Mouse (Mus musculus) layer of hippocampus, postnatal 36 days (tissue): ENCODE measurements at regions not wholly inside any gene's neighbourhood (a gene's known extent, or its start where the extent isn't known, plus 50 kb on each side); places are given as distances from the start of the nearest gene placed in this dataset.

Experiments
- DNase-seq, 2 experiments: peaks; one replicate each; pipeline ENCODE4 v3.0.0; 2022

DNA sequence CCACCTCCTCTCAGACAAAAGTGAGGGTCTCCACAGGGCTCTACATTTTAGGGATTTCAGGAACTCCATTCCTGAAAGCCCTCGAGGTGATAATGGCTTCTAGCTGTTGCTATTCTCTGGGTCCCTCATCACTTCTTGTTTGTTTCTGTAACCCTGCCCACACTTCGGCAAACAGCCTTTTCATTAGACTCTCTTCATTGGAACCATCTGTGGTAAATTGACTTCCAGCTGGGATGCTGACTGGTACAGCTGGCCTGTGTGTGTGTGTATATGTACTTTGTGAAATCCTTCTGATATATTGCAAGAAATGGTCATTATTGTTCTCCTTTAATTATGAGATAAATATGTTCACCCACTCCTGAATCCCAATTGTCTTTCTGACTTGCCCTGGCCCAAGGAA lies 50.3 kb downstream of the Gm10192 start:
- no peak for DNase-seq

DNA sequence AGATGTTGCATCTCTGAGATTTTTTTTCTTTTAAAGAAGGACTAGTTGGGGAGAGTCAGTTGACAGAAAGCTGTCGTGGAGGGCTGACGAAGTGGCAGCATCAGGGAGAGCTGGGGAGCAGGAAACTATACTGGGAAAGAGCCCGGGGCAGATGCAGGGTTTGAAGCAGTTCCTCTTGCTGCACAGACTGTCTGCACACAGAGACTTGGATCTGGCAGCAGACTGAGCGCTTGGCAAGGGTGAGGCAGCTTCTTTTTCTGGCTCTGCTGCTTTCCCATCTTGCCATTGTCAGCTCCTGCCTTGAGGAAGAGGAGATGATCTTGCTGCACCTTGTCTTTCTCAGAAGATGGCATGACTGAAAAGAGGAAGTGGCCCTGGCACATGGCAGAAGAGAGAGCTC lies 55.2 kb downstream of the Gm10192 start:
- peak; percentile 31 to 50 for DNase-seq

DNA sequence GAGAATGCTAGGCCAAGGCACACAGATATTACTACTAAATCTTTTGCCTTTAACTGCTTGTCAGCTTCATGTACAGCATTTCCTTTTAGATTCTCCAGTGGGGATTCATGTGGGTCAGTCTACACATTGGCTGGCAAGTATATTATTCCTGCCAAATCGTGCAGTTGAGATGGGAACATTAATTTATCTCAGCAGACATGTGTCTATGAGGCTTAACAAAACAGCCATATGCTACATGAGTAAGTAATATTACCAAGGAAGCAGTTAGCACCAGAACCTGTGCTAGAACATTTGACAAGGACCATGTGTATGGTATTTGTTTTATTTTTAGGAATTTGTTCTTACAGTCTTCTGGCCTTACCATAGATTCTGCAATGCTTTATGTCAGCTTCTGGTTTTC lies 59.1 kb downstream of the Gm10192 start:
- DNase-seq, result no peak

DNA sequence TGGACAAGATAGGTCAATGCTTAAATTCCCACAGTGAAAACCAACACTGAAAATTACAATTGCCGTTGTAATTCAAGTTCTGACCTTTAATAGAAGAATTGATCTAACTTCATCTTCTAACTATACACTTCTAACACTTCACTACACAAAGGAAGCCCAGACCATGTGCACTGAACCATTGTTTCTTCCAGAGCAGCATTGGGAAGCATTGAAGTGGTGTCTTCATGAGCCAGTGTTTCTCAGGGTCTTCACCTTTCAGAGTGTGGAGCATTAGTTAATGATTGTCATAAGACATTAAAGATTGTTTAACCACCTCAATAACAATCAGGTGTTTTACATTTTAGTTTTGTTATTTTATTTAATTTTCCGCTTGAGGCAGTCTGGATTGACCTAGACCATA lies 61.0 kb downstream of the Gm10192 start:
- DNase-seq, result no peak

DNA sequence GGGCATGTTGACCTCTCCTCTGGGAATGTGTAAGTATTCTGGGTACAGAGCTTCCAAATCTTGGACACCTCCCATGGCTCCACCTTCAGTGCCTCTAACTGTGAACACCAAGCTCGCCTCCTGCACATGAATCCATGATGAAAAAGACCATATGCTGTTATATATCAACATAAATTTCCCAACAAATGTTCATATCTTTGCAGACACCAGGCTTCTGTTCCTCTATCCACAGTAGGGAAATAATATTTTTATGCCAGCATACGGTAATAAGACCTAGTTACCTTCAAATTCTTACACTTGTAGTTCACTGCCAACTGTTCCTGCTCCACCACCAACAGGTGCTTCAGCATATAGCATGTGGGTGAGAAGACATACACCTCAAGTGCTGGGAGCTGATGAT lies 63.5 kb downstream of the Gm10192 start:
- DNase-seq, result no peak

DNA sequence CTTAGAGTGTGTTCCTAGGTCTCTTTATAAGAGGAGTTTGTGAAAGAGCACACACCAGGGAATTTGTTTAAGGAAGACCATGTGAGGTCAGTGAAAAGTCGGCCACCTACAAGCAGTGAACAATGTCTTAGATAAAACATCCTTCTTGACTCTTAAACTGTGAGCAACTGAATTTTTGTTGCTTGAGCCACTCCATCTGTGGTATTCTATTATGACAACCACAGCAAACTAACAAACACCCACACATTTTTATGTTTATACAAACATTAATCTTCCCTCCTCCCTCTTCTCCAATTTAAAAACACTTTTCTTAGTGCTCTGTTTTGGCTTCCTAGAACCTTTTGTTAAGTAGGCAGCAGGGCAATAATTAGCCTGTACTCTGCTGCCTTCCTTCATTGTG lies 66.0 kb downstream of the Gm10192 start:
- no peak for DNase-seq

DNA sequence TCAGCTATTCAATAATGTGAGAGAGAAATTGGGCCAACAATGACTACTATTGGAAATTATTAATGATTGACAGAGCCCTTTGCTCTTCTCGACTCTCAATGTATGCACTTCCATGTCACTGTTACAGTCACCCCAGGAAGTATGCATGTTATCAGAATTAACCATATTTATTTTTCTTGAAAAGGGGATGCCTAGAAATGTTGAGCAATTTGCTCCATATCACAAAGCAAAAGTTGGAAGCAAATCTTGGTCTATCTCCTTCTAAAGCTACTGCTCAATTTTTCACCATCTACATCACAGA lies 80.3 kb downstream of the Gm10192 start:
- no peak for DNase-seq

DNA sequence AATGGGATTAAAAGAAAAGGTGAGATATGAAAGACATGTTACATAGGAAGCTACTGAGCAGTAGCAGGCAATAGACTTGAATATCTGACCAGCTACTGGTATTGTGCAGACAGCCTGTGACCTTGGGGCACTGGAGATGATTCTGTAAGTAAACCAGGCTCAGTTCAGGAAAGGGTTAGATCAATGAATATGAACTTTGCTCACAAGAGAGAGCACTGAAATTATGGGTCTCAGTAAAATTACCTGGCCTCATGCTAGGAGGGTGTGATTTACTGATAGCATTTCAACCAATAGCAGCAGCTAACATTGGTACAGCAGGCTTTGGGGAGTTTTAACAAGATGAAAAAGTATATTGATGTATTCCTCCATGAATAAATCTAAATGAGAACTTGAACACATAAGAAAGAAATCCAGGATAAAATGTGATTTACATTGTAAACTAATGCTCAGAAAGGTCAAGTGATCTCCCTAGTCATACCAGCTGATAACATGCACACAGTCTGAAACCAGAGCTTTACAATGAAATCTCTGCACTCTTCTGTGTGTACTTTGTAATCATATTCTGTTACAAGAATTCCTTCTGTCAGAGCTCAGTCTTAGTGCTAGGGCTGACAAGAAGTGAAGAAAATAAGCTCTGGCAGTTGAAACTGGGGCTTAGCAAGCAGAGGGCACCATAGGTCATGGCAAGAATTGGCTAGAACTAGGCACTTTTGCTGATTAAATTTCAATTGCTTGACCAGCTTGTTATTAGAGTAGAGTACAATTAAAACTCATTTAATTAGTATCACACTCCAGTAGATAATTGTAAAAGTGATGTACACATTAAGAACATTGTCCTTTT lies 80.8 kb downstream of the Gm10192 start:
- no peak for DNase-seq

DNA sequence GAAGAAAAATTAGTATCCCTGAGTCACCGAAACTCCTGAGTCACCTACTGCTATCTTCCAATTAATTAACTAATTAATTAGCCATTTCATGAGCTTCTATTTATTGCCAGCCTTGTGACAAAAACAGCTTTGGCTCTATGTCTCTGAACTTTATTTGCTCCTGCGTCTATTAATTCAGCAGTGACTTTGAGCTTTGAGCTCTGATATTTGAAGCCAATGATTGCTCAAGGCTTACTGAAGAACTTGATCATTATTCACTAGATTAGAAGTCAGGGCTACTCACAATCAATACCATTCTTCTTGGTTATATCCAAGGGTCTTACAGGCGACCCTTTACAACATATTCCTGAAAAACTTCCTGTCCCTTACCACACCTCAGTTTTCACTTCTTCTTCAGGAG lies 83.2 kb downstream of the Gm10192 start:
- DNase-seq, result no peak

DNA sequence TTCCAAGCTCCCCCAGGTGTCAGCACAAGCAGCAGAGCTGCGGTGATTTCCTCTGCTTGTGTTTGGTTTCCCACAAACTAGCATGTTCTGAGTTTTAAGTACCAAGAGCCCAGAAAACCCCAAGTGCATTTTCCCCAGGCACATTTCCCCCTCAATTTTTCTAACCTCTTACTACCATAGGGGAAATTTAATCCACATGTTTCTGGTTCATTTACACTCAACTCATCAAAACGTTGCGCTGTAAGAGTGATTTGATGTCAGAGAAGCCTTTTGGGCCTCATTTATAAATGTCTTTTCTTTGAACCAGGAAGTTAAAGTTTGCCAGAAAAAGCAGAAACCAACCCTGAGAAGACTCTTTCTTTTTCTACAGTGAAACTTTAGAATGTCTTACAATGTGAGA lies 89.4 kb downstream of the Gm10192 start:
- no peak for DNase-seq

DNA sequence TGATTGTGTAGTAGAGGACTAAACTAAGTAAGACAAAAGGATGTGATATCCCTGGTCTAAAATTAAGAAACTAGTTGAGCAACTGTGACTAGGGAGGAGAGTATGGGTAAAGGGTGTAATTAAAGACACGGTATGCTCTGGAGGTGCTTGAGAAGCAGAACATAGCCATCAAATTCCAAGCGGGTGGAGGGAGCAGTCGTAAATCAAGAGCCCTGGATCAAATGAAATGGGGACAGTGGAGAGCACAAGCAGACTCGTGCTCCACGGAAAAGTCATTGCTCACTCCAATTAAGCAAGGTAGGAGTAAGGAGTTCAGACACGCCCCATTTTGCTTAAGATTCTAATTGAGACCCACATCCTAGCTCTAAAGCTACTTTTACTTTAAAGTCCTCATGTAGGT lies 132.2 kb downstream of the Gm10192 start:
- DNase-seq, result no peak

DNA sequence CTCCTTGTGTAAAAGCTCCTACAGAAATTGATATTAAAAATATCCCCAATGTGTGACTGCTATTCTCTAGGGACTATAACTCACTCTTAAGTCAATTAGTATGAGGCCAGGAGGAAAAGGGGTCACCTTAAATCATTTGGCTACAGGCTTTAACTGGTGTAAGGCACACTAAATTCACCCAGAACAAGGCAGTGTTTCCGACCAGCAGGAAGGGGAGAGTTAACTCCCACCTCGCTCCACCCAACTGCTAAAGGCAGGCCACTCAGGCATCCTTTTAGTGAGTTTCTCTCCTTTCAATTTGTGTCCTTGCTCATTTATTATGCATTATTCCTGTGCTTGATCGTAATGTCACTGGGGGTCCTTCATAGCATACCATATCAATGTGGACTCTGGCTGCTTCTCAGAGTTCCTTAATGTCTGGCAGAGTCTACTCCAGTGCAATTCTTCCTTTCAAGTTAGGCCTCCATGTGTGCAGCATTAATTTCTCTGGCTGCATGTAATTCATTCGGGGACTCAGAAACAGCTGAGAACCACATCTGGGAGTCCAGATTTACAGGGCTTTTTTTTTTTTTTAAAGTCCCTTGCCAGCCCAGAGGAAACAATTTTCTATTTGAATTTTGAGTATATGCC lies 133.8 kb downstream of the Gm10192 start:
- DNase-seq, result no peak

DNA sequence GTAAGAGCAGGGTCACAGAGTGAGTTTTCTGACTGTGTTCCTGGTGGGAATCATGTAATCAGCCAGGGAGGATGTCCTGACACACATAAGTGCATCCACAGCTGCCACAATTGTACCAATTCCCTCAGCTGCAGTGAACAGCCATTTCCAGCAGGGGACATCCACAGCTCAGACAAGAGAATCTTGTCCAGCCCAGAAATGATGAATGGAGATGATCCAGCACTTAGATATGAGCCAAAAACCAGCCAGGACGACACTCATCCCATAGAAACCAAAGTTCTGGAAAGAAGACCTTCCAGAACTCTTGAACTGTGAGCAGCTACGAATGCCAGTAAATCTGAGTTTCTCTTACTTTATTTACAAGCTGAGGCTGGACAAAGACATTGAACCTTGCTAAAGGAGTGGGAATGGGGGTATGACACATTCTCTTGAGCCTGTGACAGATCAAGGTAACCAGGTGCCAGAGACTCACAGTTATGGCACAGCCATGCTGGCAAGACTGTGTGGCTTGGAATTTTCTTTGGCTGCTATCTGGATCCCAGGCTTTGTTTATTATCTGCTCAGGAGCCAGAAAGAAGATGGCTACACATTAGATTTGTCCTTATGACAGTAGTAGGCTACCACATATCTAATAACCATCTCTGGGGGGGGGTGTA lies 145.1 kb downstream of the Gm10192 start:
- peak; percentile 45 to 64 for DNase-seq

DNA sequence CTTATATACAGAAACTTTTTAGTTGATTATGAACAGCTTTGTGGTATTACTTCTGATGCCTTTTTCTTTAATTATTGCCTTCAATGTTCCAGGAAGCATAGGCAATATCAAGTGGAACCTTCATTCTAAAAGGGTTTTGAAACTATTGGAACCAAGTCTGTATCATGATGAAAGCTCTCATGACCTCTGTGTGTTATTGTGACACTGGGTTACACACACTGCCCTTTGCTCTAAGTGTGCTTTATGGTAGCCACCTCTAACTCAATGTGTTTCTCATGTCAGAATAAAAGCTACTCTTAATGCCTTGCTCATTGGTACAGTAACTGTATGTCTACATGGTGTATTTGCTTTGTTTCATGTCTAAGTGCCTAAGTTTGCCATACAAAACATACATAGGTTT lies 154.0 kb downstream of the Gm10192 start:
- no peak for DNase-seq

DNA sequence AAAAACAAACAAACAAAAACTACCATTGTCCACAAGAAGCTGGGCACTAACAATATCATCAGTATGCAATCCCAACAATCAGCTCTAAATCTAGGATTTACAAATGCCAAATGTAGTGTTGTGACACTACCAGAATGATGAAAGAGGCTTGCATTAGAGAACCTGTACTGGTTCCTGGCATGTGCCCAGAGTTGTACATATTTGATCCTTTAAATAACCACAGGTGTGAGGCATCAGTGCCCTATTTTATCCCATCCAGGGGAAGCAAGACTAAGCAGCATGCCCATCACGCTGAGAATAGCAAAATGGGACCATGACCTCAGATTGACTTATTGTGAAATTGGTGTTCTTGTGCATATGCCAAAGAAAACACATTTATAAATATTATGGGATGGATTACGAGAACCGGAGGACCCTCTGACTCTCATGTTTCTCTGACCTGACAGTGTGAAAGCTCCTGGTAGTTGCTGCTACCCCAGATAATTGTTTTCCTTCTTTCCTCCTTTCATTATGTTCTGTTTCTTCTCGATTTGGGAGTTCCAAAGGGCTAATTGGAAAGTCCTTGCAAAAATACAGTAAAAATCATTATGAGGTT lies 157.4 kb downstream of the Gm10192 start:
- no peak for DNase-seq

DNA sequence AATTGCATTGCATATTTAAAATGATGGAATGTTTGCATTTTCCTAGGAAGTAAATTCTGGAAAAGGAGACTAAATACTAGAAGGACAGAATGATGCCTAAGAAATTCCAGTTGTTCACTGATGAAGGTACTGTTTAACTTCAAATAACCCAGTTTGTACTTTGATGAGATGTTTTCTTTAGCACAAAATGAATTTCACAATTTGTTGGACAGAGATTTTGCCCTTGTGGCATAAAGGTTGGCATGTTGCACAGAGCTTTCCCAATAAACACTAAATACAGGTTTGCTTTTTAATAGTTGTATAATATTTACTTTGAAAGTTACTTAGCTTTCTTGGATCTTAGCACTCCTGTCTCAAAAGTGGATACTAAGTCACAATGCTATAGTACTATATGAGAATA lies 181.6 kb downstream of the Gm10192 start:
- no peak for DNase-seq

DNA sequence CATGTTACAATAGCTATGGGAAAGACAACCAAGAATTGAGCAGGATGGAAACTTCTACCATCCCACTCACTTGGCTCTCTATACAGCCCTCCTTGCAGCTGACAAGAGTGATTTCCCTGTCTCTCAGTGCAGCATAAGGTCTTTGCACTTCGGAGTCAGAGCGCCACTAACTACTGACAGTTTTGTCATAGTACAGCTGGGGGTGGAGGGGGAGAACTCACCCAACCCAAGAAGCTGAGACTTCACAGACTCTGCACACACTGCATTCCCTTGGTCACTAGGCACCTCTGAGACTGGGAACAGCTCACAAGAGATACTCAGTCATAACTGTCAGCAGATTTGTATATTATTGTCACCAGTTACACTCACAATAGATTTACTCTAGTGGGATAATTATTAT lies 195.3 kb upstream of the Gm12695 start:
- no peak for DNase-seq

DNA sequence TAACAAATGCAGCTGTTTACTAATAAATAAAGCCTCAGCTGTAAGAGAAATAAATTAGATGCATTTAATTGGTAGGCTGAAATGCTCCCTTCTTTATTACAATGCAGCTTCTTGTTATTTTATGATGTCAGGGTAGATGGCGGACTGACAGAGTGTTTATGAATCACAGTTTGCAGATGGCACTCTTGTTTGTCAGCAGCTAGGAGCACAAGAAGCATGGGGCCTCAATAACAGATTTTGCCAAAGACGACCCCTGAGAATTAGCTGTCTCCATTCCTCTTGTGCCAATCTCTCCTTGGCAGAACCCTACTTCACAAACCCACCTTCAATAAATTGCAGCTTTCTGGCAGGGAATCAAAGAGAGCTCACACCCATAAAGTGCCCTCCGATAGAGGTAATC lies 194.9 kb upstream of the Gm12695 start:
- no peak for DNase-seq

DNA sequence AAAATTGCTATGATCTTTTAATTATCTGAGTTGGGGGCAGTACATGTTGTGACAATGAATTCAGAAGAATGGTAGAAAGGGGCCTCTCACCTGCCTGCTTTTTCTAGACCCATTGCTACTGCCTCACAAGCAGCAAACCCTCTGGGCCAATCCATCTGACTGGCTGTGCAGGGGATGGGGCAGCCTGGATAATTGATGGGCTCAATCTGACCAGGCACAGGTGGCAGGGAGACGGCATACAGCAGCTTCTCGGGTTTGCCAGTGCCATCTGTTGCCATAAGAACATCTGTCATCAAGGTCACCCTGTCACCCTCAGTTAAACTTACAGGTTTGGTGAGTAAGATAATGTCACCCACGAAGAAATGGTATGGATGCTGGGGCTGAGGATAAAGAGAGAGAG lies 189.9 kb upstream of the Gm12695 start:
- no peak for DNase-seq

DNA sequence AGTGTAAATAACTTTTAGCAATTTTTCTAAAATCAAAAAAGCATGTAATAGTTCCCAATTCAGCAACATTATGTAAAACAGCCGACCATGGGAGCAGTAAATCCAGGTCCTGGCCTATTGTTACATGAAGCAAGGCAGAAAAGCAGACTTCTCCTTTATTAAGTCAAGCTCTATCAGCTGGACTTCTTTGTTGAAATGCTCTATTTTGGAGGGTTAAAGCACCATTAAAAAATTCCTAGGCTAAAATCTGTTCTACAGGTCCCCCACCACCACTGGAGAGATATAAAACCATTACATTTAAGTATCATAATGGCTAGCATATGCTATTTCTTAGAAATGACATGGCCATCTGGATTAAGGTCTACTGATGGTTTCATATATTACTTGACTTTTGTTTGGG lies 188.8 kb upstream of the Gm12695 start:
- DNase-seq, result no peak

DNA sequence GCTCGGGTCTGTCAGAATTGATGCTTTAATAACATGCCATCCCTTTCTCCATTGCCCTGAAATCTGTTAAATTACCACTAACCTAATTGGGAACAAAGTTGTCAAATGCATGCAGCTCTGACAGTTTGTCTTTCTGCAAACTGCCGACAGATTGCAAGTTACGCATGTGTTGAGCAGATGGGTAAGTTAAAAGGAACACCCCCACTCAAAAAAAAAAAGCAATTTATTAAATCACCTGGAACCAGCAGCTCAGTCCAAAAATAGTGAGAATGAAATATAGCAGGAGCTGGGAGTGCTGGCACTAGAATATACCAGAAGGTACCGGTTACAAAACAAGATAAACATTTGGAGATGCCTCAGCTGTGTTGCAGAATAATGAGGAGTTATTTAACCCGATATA lies 184.2 kb upstream of the Gm12695 start:
- peak; percentile 35 to 45 for DNase-seq

DNA sequence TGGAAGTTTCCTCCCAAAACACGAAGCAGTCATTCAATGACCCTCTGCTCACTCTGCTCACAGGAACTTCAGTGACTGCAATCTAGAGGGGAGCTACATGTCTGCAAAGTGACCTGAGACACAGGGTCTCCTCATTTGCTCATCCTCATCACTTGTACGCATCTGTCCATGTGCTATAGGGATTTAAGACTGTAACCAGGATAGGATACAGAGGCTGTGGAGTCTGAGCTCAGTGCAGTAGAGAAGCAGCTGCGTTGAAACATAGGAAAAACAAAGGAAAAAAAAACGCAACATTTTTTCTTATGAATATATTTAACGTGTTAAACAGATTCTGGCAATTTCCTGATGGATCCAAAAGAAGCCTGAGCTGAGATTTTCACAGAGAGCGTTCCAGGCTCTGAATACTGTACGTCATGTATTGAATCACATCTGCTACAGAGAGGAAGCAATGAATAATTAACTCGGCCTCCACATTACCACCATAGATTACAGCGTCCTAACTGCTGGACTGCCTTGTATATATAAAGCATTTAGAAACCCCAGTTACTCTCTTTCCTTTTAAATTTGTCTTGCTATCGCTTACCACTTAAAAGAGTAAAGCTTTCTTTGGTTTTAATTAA lies 183.7 kb upstream of the Gm12695 start:
- peak in 1 of 2 experiments; percentile 15 for DNase-seq
